Mouse (Mus musculus): ENCODE results near the gene Pi4k2a. TPM values are rescaled to one million over a fixed set of nuclear protein-coding genes. Genes with fewer than 3 reads are reported as not detected.
A peak's percentile ranks its signal among the peaks of the same experiment; 100 is the strongest.

The Pi4k2a gene
- polyA plus RNA-seq, 1 experiment from 2014 or later, result 9.7 TPM

DNA sequence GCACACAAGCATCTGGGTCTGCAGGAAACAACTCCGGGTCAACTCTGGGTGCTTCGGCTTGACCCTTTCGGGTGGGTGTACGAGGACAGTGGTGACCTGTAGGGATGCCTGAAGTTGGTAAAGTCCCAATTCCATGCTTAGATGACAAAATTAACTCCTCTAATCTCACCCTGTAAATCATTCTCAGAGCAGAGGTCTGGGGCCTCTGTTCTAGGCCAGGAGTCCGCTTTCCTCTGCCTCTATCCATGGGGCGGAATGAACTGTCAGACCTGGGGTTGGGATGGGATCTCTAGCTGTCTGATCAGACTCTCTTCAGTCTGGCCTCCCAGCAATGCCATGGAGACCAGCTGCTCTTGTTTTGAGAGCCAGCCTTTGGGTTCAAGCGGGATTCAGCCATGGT, 28.8 kb upstream of the Pi4k2a start:
- H3K4me1 ChIP-seq (replicated peaks), result peaks cover 7% of the 10 kb centered on the region; the same call in 1 of the 2 replicates
- 0 out of 2 replicates have a peak, but pooled peaks cover 3% of the 10 kb centered on the region for H3K27me3 ChIP-seq
- WGBS (ENCODE audit: insufficient replicate concordance), result 76% methylated on average over 7 of the region's 7 CpGs
- H3K4me3 ChIP-seq (replicated peaks), result no peak overlapping the region
- H3K9ac ChIP-seq, result no peak overlapping the region
- peak overlapping the region; percentile 47 for H3K27ac ChIP-seq
- no peak overlapping the region for H3K4me2 ChIP-seq
- H3K36me3 ChIP-seq, result 0 out of 2 replicates have a peak, but pooled peaks cover 6% of the 10 kb centered on the region
- H3K9me3 ChIP-seq (replicated peaks), result no peaks in the 10 kb centered on the region
- ATAC-seq (ENCODE audit: low read depth), result peak; percentile 60
- no peak for DNase-seq

DNA sequence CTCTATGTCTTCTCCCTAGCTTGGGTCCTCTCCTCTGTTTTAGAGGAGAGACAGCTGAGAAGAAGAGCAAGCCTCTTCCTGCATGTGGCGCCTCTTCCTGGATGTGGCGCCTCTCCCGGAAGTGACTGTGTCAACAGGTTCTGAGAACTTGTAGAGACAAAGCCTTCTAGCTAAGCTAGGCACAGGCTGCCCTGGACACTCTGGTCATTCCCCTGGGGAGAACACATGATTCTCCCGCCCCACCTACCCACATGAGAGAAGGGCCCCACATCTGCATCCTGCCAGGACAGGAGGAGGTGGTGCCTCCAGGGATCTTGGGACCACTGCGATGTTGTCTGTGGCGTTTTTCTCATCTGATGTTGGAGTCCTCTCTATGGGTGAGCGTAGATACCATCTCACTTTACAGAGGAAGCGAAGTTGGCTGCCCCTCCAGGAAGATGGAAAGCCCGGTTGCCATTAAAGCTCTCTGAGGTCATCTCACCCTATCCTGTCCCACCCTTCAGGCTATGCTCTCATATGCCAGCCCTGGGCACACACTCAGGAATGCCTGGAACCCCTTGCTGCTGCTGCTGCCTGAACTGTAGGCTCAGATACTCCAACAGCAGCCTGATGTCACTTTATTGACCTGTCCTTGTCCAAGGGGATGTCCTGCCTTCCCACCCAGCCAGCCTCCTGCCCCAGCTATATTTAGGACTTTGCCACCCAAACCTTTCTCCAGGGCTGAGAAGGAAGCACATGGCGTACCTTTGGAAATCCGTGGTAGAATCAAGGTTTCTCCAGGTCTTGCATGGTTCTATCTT, 21.6 kb upstream of the Pi4k2a start:
- Histone ChIP-seq H3K9me3 (replicated peaks) (no peaks in the 10 kb centered on the region), H3K27me3 (no peaks in the 10 kb centered on the region), H3K4me1 (replicated peaks) (peaks cover 14% of the 10 kb centered on the region; the same call in 1 of the 2 replicates), H3K27ac (no peak overlapping the region), H3K4me3 (replicated peaks) (no peak overlapping the region), H3K9ac (no peak overlapping the region), H3K36me3 (peaks cover 9% of the 10 kb centered on the region), H3K4me2 (no peak overlapping the region)
- WGBS (ENCODE audit: insufficient replicate concordance), result 56% methylated on average over 11 of the region's 11 CpGs
- ATAC-seq (ENCODE audit: low read depth), result no peak
- DNase-seq, result no peak

DNA sequence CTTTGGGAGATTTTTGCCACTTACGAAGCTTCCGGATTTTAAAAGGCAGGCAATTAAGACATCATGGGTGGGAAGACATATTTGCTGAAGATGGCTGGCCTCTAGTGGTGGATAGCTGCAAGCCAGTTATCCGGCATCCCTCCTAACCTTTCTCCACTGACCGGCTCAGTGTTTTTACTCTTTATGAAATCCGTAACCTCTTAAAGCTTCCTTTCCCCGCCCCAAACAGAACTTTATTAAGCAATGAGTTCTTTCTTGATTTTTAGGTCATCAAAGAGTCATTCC, 21.1 kb upstream of the Pi4k2a start:
- H3K9me3 ChIP-seq (replicated peaks), result no peaks in the 10 kb centered on the region
- DNase-seq (no peak), ATAC-seq (ENCODE audit: low read depth) (no peak)
- no peak overlapping the region for H3K4me2 ChIP-seq
- H3K9ac ChIP-seq, result no peak overlapping the region
- 62% methylated on average over 6 of the region's 6 CpGs for WGBS (ENCODE audit: insufficient replicate concordance)
- peaks cover 14% of the 10 kb centered on the region; the same call in 1 of the 2 replicates for H3K4me1 ChIP-seq (replicated peaks)
- peaks cover 9% of the 10 kb centered on the region for H3K36me3 ChIP-seq
- no peak overlapping the region for H3K27ac ChIP-seq
- H3K27me3 ChIP-seq, result no peaks in the 10 kb centered on the region
- no peak overlapping the region for H3K4me3 ChIP-seq (replicated peaks)

DNA sequence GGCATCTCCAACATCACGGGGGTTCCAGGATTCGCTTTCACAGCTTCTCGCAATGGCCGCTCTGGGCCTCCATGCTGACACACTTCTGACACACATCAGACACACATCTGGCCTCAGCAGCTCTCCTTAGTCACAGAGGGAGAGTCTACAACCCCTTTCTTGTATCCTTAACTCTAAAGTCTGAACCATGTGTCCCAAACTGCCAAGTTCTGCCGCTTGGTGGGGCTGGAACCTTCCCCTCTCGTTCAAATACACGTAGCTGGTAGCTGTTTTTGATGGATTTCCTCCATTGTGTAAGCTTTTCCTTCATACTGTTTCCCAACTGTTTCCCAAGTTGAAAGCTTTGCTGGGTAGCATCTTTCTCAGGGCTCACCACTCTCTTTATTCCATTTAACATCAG, 19.0 kb upstream of the Pi4k2a start:
- Histone ChIP-seq H3K4me2 (no peak overlapping the region), H3K27me3 (no peaks in the 10 kb centered on the region), H3K9me3 (replicated peaks) (no peaks in the 10 kb centered on the region), H3K4me1 (replicated peaks) (peaks cover 14% of the 10 kb centered on the region; the same call in 1 of the 2 replicates), H3K4me3 (replicated peaks) (no peak overlapping the region), H3K27ac (peak overlapping the region; percentile 30), H3K9ac (no peak overlapping the region), H3K36me3 (peaks cover 14% of the 10 kb centered on the region)
- DNase-seq, result no peak
- WGBS (ENCODE audit: insufficient replicate concordance), result 70% methylated on average over 7 of the region's 7 CpGs
- no peak for ATAC-seq (ENCODE audit: low read depth)

DNA sequence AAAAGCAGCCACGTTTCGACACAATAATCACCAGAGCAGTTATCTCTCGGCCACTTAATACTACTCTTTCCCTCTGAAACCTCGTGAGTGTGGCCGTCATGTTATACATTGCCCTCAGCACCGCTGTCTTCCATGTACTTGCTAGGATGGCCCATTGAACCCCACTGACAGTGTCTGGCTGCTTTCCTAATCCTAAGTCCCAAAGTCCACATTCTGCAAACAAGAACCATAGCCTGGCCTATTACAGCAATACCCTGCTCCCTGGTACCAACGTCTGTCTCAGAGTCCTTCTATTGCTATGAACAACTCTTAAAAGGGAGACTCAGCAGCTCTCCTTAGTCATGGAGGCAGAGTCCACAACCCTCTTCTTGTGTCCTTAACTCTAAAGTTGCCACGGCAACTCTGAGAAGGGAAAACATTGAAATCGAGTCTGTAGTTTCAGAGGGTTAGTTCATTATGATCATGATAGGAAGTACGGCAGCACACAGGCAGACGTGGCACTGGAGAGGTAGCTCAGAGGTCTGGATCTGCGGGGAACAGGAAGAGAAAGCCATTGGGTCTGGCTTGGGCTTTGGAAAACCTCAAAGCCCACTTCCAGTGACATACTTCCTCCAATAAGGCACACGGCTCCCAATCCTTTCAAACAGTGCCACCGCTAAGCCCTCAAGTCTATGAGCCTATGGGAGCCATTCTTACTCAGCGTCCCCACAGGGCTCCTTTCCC, 18.2 kb upstream of the Pi4k2a start:
- H3K27ac ChIP-seq, result peak overlapping the region; percentile 79

DNA sequence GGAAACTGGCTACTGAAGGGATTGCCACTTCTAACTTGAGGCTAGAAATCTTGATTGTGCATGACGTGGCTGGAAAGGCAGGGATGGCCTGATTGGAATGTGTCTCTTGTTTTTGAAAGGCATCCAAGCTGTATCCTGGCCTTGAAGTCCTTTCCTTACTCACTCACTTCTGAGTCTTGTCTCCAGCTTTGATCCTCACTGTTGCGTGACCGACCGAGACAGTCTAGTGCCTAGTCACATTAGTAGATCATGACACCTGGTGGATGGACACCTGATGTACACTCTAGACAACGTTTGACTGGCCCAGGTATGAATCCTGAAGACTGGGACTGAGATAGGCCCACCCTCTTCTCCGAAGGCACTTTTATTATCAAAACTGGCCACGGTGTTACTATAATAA, 17.5 kb upstream of the Pi4k2a start:
- H3K9ac ChIP-seq, result no peak overlapping the region
- peaks cover 14% of the 10 kb centered on the region; the same call in 1 of the 2 replicates for H3K4me1 ChIP-seq (replicated peaks)
- H3K4me2 ChIP-seq, result no peak overlapping the region
- H3K9me3 ChIP-seq (replicated peaks), result no peaks in the 10 kb centered on the region
- 64% methylated on average over 7 of the region's 7 CpGs for WGBS (ENCODE audit: insufficient replicate concordance)
- no peak for ATAC-seq (ENCODE audit: low read depth)
- peak overlapping the region; percentile 79 for H3K27ac ChIP-seq
- peaks cover 11% of the 10 kb centered on the region for H3K36me3 ChIP-seq
- no peak overlapping the region for H3K4me3 ChIP-seq (replicated peaks)
- H3K27me3 ChIP-seq, result no peaks in the 10 kb centered on the region
- no peak for DNase-seq

More for the DNA sequence above, 18.2 kb upstream of the Pi4k2a start:
- H3K9ac ChIP-seq, result no peak overlapping the region
- ATAC-seq (ENCODE audit: low read depth) (peak; percentile 75), DNase-seq (no peak)
- no peaks in the 10 kb centered on the region for H3K27me3 ChIP-seq
- H3K4me2 ChIP-seq, result no peak overlapping the region
- no peak overlapping the region for H3K4me3 ChIP-seq (replicated peaks)
- peaks cover 14% of the 10 kb centered on the region; the same call in 1 of the 2 replicates for H3K4me1 ChIP-seq (replicated peaks)
- peaks cover 11% of the 10 kb centered on the region for H3K36me3 ChIP-seq
- H3K9me3 ChIP-seq (replicated peaks), result no peaks in the 10 kb centered on the region
- 54% methylated on average over 15 of the region's 15 CpGs for WGBS (ENCODE audit: insufficient replicate concordance)

DNA sequence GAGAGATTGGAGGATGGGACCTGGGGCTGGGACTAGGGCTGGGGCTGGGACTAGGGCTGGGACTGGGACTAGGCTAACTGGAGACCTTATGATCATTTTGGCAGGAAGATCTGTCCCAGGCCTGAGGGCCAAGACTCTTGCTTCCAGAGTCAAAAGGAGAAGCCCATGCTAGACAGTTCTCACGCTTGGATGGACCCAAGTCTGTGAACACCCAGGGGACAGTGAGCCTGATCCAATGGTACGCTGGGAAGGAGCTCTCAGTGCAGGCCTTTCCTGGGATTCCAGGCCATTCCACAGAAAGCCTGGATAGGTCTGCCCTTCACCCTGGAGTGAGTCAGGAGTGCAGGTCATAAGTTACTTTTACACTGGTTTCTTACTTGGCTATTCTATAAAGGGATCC, 15.2 kb upstream of the Pi4k2a start:
- Histone ChIP-seq H3K9me3 (replicated peaks) (no peaks in the 10 kb centered on the region), H3K36me3 (peaks cover 11% of the 10 kb centered on the region), H3K4me2 (no peak overlapping the region), H3K27ac (no peak overlapping the region), H3K4me1 (replicated peaks) (peaks cover 24% of the 10 kb centered on the region), H3K4me3 (replicated peaks) (no peak overlapping the region), H3K27me3 (no peaks in the 10 kb centered on the region), H3K9ac (no peak overlapping the region)
- DNase-seq, result no peak
- WGBS (ENCODE audit: insufficient replicate concordance), result 70% methylated on average over 2 of the region's 2 CpGs
- ATAC-seq (ENCODE audit: low read depth), result no peak

DNA sequence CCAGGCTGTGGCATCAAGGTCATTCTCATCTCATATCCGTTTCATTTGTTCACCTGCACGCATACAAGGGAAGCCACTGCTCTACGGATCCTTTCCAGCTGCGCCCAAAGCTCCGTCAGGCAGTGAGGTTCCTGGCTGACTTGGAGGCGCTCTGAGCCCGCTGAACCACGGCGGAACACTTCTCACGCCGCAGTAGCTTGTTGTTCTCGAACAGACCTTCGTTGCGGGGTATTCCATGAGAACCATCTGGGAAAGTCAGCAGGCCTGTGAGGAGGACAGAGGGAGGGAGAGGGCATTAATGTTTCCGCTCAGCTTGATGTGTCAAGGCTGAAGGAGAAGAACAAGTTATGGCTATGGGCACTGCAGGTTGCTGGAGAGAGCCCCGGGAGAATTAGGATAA, 14.3 kb upstream of the Pi4k2a start:
- H3K4me2 ChIP-seq, result no peak overlapping the region
- H3K36me3 ChIP-seq, result 0 out of 2 replicates have a peak, but pooled peaks cover 5% of the 10 kb centered on the region
- peaks cover 29% of the 10 kb centered on the region for H3K4me1 ChIP-seq (replicated peaks)
- no peak overlapping the region for H3K27ac ChIP-seq
- no peaks in the 10 kb centered on the region for H3K27me3 ChIP-seq
- no peak for ATAC-seq (ENCODE audit: low read depth)
- no peak overlapping the region for H3K9ac ChIP-seq
- 78% methylated on average over 16 of the region's 16 CpGs for WGBS (ENCODE audit: insufficient replicate concordance)
- DNase-seq, result no peak
- H3K4me3 ChIP-seq (replicated peaks), result no peak overlapping the region
- no peaks in the 10 kb centered on the region for H3K9me3 ChIP-seq (replicated peaks)

DNA sequence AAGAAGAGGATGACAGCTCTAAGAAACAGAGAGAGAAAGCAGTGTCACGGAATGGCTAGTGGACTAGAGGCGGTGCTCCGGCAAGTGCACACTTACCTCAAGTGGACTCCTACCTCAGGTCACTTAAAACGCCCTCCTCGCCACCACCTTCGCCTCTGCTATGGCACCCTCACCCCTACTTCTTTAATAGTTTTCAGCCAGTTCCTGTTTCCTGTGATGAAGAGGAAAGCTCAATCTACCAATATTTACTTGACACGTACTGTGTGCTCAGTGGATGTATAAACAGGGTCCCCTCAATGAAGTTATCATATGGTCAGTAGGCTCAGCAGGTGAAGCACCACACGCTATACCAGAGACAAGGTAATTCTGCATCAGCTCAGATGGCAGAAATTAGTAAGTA, 11.7 kb upstream of the Pi4k2a start:
- H3K9ac ChIP-seq, result no peak overlapping the region
- peaks cover 22% of the 10 kb centered on the region for H3K4me1 ChIP-seq (replicated peaks)
- 81% methylated on average over 8 of the region's 8 CpGs for WGBS (ENCODE audit: insufficient replicate concordance)
- H3K4me2 ChIP-seq, result no peak overlapping the region
- no peaks in the 10 kb centered on the region for H3K9me3 ChIP-seq (replicated peaks)
- no peak overlapping the region for H3K4me3 ChIP-seq (replicated peaks)
- peak overlapping the region; percentile 21; the same call in 1 of the 2 replicates for H3K27ac ChIP-seq
- no peaks in the 10 kb centered on the region for H3K27me3 ChIP-seq
- ATAC-seq (ENCODE audit: low read depth), result no peak
- DNase-seq, result no peak
- H3K36me3 ChIP-seq, result 0 out of 2 replicates have a peak, but pooled peaks cover 5% of the 10 kb centered on the region

DNA sequence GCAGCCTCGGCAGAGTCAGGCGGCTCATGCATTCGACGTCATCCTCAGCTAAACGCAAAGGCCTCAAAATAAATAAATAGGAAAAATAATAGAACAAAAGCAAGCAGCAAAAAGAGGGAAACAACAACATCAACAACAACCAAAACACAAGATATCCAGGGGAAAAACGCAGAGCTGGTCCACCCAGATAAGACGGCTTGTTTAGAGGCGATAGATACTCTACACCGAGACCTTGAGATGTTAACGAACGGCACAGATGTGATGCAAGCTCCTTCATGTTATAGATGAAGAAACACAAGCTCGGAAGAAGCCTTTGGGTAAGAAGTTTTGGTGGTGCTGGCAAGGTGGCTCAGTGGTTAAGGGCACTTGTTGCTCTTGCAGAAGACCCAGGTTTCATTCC, 11.3 kb upstream of the Pi4k2a start:
- peak overlapping the region; percentile 8; the same call in 1 of the 2 replicates for H3K4me2 ChIP-seq
- no peaks in the 10 kb centered on the region for H3K9me3 ChIP-seq (replicated peaks)
- DNase-seq (peak; percentile 50), ATAC-seq (ENCODE audit: low read depth) (peak; percentile 59; the same call in 1 of the 2 replicates)
- H3K4me1 ChIP-seq (replicated peaks), result peaks cover 22% of the 10 kb centered on the region
- no peak overlapping the region for H3K9ac ChIP-seq
- H3K27ac ChIP-seq, result peak overlapping the region; percentile 47; the same call in 1 of the 2 replicates
- H3K4me3 ChIP-seq (replicated peaks), result no peak overlapping the region
- 68% methylated on average over 12 of the region's 12 CpGs for WGBS (ENCODE audit: insufficient replicate concordance)
- no peaks in the 10 kb centered on the region for H3K27me3 ChIP-seq
- H3K36me3 ChIP-seq, result 0 out of 2 replicates have a peak, but pooled peaks cover 5% of the 10 kb centered on the region

DNA sequence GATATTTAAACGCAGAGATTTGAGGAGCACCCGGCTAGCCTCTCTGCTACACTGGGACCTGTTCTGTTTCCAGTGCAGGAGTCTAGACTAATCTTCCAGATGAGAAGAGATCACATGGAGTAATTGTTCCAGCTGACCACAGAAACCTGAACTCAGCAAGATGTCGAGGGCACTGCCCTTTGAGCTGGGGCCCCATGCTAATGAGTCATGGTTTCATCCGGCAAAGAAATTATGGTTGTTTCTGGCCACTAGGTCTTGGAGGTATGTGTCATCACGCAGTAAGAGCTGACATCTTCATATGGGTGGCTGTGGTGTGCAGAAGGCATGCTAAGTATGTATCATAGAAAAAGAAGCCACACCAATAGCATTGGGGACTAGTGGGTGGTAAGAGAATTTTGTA, 10.3 kb upstream of the Pi4k2a start:
- DNase-seq (no peak), ATAC-seq (ENCODE audit: low read depth) (no peak)
- Histone ChIP-seq H3K27ac (no peak overlapping the region), H3K4me2 (no peak overlapping the region), H3K9ac (no peak overlapping the region), H3K4me1 (replicated peaks) (peaks cover 22% of the 10 kb centered on the region), H3K4me3 (replicated peaks) (no peak overlapping the region), H3K27me3 (no peaks in the 10 kb centered on the region), H3K36me3 (0 out of 2 replicates have a peak, but pooled peaks cover 5% of the 10 kb centered on the region), H3K9me3 (replicated peaks) (no peaks in the 10 kb centered on the region)
- whole genome bisulfite sequencing (ENCODE audit: insufficient replicate concordance), result 62% methylated on average over 5 of the region's 5 CpGs

Data from liver, embryonic 13.5 days (tissue).